19 mouse cellular contexts compared by ENCODE assay signal in genomic region chr10:95778622-95779021, GRCm38 (mm10).
A peak's percentile ranks its signal among the peaks of the same experiment; 100 is the strongest.
DNase-seq lines count a peak whose midpoint lies in the region; ATAC-seq and TF ChIP-seq lines count a peak whose summit lies in the region.
"Had no signal": no experiment of that assay in that cellular context is flagged by ENCODE, and none has a peak within 500 bp of the region (broad histone marks: within the 10 kb centered on the region; RNA-seq: fewer than 3 reads in every experiment).

No protein-coding gene starts in this region.

- no peaks in the 10 kb centered on the region for H3K9me3 ChIP-seq in kidney, embryonic 14.5 days (ENCODE audit: control insufficient read depth, low read length)
- H3K9me3 ChIP-seq in limb, embryonic 12.5 days, result no peaks in the 10 kb centered on the region
- no peaks in the 10 kb centered on the region for H3K9me3 ChIP-seq in hindbrain, embryonic 14.5 days (ENCODE audit: control insufficient read depth, low read length)
- H3K9me3 ChIP-seq: G1E; heart, embryonic 10.5 days; liver, embryonic 13.5 days; midbrain, embryonic 13.5 days had no signal

- no peaks in the 10 kb centered on the region for H3K27me3 ChIP-seq in kidney, embryonic 14.5 days (ENCODE audit: control insufficient read depth, insufficient read depth, low read length)
- no peaks in the 10 kb centered on the region for H3K27me3 ChIP-seq in limb, embryonic 12.5 days
- no peaks in the 10 kb centered on the region for H3K27me3 ChIP-seq in hindbrain, embryonic 14.5 days (ENCODE audit: control insufficient read depth, insufficient read depth, low read length)
- H3K27me3 ChIP-seq: liver, embryonic 13.5 days; midbrain, embryonic 13.5 days had no signal

- H3K9ac ChIP-seq in kidney, embryonic 14.5 days (ENCODE audit: low read depth, low read length), result no peak overlapping the region
- no peak overlapping the region for H3K9ac ChIP-seq in limb, embryonic 12.5 days (replicated peaks)
- H3K9ac ChIP-seq in hindbrain, embryonic 14.5 days, result no peak overlapping the region
- H3K9ac ChIP-seq: liver, embryonic 13.5 days; midbrain, embryonic 13.5 days had no signal

- TF ChIP-seq CTCF in bone marrow, adult 2 months (IDR thresholded peaks at IDR 0.05; ENCODE audit: control insufficient read depth, insufficient read depth, low read length), result no peak

- ATAC-seq in granulocyte monocyte progenitor cell, adult 5-6 weeks (replicated peaks; ENCODE audit: poor library complexity, severe bottlenecking), result peak; percentile 18; the same call in 1 of the 2 replicates
- ATAC-seq in kidney, embryonic 14.5 days (ENCODE audit: low FRiP score, low TSS enrichment), result no peak
- ATAC-seq in limb, embryonic 12.5 days (ENCODE audit: insufficient number of reproducible peaks, insufficient read depth, low FRiP score, low TSS enrichment, low read depth), result no peak
- ATAC-seq in hindbrain, embryonic 14.5 days (ENCODE audit: low FRiP score), result no peak
- ATAC-seq: hindbrain, embryonic 16.5 days; midbrain, embryonic 13.5 days had no signal

- peaks cover 3% of the 10 kb centered on the region for H3K4me1 ChIP-seq in bone marrow, adult 2 months (ENCODE audit: control insufficient read depth, insufficient read depth, low read length)
- no peaks in the 10 kb centered on the region for H3K4me1 ChIP-seq in kidney, embryonic 14.5 days (ENCODE audit: control insufficient read depth, insufficient read depth, low read length)
- H3K4me1 ChIP-seq in limb, embryonic 12.5 days (replicated peaks), result peaks cover 35% of the 10 kb centered on the region
- no peaks in the 10 kb centered on the region for H3K4me1 ChIP-seq in hindbrain, embryonic 14.5 days (replicated peaks; ENCODE audit: control insufficient read depth, insufficient read depth, low read length)
- H3K4me1 ChIP-seq: midbrain, embryonic 13.5 days had no signal

- H3K27ac ChIP-seq in bone marrow, adult 2 months (ENCODE audit: control insufficient read depth, insufficient read depth, low read depth, low read length, poor library complexity), result peak overlapping the region; percentile 68; the same call in 1 of the 2 replicates
- H3K27ac ChIP-seq in kidney, embryonic 14.5 days (ENCODE audit: low read depth, low read length), result 0 out of 2 replicates have a peak overlapping the region, but pooled peaks have one; percentile 3
- peak overlapping the region; percentile 36; the same call in 1 of the 2 replicates for H3K27ac ChIP-seq in limb, embryonic 12.5 days
- no peak overlapping the region for H3K27ac ChIP-seq in hindbrain, embryonic 14.5 days
- H3K27ac ChIP-seq: liver, embryonic 13.5 days; midbrain, embryonic 13.5 days had no signal

- WGBS in bone marrow, adult 2 months, result 50% methylated on average over 8 of the region's 8 CpGs
- 56% methylated on average over 8 of the region's 8 CpGs for WGBS in kidney, embryonic 14.5 days
- 47% methylated on average over 8 of the region's 8 CpGs for WGBS in limb, embryonic 12.5 days
- WGBS in hindbrain, embryonic 14.5 days, result 91% methylated on average over 8 of the region's 8 CpGs

- DNase-seq in T-cell, adult 2 months (ENCODE audit: low spot score), result no peak
- DNase-seq in thymus, postnatal 25 days, result no peak
- DNase-seq in hindbrain, embryonic 14.5 days (ENCODE audit: low spot score), result no peak
- DNase-seq: adrenal gland, postnatal 14 days; cerebellum, postnatal 10 days; gastrocnemius, postnatal 10 days; heart, postnatal 14 days; liver, embryonic 13.5 days; lung, postnatal 36 days; thymus, postnatal 4 days had no signal

- no peak overlapping the region for H3K4me2 ChIP-seq in kidney, embryonic 14.5 days (replicated peaks; ENCODE audit: low read depth, low read length)
- no peak overlapping the region for H3K4me2 ChIP-seq in limb, embryonic 12.5 days
- no peak overlapping the region for H3K4me2 ChIP-seq in hindbrain, embryonic 14.5 days (replicated peaks)
- H3K4me2 ChIP-seq: liver, embryonic 13.5 days; midbrain, embryonic 13.5 days had no signal

- H3K4me3 ChIP-seq in bone marrow, adult 2 months (replicated peaks; ENCODE audit: control insufficient read depth, low read depth, low read length), result no peak overlapping the region
- no peak overlapping the region for H3K4me3 ChIP-seq in kidney, embryonic 14.5 days (ENCODE audit: low read length)
- H3K4me3 ChIP-seq in limb, embryonic 12.5 days (replicated peaks), result no peak overlapping the region
- H3K4me3 ChIP-seq in hindbrain, embryonic 14.5 days (replicated peaks; ENCODE audit: low read length), result no peak overlapping the region
- H3K4me3 ChIP-seq: heart, embryonic 10.5 days; liver, embryonic 13.5 days; midbrain, embryonic 13.5 days; myocyte had no signal

- H3K36me3 ChIP-seq in kidney, embryonic 14.5 days (ENCODE audit: control insufficient read depth, insufficient read depth, low read length), result no peaks in the 10 kb centered on the region
- no peaks in the 10 kb centered on the region for H3K36me3 ChIP-seq in limb, embryonic 12.5 days
- H3K36me3 ChIP-seq in hindbrain, embryonic 14.5 days (replicated peaks; ENCODE audit: control insufficient read depth, insufficient read depth), result no peaks in the 10 kb centered on the region
- H3K36me3 ChIP-seq: G1E; heart, embryonic 10.5 days; liver, embryonic 13.5 days; midbrain, embryonic 13.5 days had no signal

- TF ChIP-seq POLR2A in bone marrow, adult 2 months (IDR thresholded peaks at IDR 0.05; ENCODE audit: borderline replicate concordance, control insufficient read depth, low read depth, low read length), result no peak
